Mouse (Mus musculus) granulocyte monocyte progenitor cell, adult 5-6 weeks (primary cell): Measurements from ENCODE around the gene Haspin. TPM values are rescaled to one million over a fixed set of nuclear protein-coding genes. Genes with fewer than 3 reads are reported as not detected.

Experiments
- ATAC-seq: replicated peaks from 2 replicates; pipeline ENCODE4 v1.8.0; 2016; ENCODE audit warnings: mild to moderate bottlenecking, moderate TSS enrichment, inconsistent platforms; ENCODE audit not compliant: poor library complexity, severe bottlenecking
- total RNA-seq, 2 experiments: library from RNA; stranded (forward) in 1 of 2; stranded (reverse) in 1 of 2; fragments of 200-712, 200-1000 nt in 1 of 2; fragments of >200 nt in 1 of 2; fragmentation: Nextera tagmentation in 1 of 2; gene quantifications; 2 replicates each; pipeline ENCODE4 v1.2.3; 2014 to 2017

Gene Haspin
- total RNA-seq (2014; fragmentation: Nextera tagmentation) (15.6 and 18.7 TPM in 2 replicates), total RNA-seq (2017) (20.5 and 23.0 TPM in 2 replicates)

DNA sequence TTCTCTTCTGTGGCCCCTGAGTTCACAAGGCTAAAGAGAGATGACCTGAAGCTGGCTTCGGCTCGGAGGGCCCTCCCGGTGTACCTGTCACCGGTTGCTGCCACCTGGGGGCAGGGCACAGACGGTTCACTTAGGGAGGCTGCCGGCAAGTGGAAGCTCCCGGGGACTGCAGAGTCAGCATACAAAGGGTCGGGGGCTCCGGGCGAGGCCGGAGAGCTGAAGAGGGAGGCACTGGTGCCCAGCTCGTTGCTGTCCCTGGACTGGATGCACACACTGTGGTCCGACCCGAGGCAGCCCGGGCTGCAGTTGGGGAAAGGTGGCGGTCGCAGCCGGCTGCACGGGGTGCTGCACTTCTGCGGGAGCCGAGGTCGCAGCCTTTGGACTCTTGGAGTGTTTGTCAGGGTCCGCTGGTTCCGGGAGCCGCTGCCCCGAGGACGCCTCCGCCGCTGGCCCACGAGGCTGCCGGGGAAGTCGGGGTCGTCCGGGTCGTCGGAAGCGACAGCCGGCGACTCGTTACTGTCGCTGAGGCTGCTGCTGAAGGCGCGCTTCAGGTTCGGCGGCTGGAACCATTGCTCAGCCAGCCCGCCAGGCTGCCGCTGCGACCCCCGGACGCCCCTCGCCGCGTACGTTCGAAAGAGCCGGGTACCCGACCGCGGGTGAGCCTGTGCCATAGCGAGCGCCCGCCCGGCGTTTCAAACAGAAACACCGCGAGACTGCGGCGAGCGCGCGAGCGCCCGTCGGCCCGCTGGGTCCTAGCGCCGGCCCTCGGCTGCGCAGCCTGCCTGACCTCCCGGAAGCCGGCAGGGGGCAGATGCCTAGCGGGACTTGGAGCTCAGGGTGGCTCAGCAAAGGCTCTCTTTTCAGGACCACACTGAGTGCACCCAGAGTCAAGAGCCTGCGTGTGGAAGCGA, at the start of gene Haspin:
Gene Haspin (minus strand): TSS at position 704 of the 911 bp plus-strand sequence.
- peak; percentile 95 for ATAC-seq

DNA sequence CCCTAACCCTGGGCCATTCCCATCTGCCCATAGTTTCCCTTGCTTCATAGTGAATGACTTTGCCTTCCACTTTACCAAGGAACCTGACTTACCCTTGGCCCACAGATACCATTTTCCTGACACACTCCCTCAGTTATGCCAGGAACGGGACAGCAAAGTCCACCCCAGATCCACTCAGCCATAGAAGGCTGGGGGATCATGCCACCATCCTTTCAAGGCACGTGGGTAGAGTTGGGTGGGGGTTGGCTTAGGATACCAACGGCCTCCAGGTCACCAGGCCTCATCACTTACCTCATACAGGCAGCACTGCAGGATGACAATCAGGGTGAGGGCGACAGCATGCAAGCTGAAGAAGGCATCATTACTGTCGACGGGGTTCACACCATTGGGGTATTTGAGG, 49.1 kb upstream of the Haspin start:
- ATAC-seq: no peak

DNA sequence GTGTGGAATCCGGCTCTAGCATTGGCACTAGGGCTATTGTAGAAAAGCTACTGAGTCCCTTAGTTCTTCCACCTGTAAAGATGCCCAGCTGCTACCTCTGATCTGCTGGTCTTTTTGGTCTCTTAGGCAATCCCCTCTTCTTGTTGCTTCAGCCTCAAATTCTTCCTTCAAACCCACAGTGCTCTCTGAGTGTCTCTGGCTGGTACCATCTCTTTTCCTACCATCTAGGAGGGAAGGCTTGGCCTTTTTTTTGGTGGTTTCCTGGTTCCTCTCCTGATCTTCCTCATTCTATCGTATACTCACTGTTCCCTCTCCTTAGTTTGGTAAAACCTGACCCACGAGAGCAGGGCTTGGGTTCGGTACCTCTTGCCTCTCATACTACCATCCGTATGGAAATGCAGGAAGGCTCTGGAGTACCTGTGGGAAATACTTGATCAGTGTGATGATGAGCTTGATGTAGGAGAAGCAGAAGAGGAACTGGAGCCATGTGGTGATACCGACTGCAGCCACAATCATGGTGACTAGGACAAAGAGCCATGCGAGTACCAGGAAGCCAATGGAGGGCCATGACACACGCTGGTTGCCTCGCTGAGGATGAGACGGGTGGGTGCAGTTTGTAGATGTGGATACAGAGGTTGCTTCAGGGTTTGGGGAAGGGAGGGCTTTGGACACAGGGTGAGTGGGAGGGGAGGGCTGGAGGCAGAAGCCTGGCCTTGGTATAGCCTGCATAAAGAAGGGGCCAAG, 48.0 kb upstream of the Haspin start:
- ATAC-seq: peak; percentile 58

GRCm38 (mm10) chr11:73177895-73178294, 39.8 kb upstream of the Haspin start:
- ATAC-seq: no peak

- ATAC-seq: peak; percentile 67
Measured at GRCm38 (mm10) chr11:73177509-73177875, 39.4 kb upstream of the Haspin start.

DNA sequence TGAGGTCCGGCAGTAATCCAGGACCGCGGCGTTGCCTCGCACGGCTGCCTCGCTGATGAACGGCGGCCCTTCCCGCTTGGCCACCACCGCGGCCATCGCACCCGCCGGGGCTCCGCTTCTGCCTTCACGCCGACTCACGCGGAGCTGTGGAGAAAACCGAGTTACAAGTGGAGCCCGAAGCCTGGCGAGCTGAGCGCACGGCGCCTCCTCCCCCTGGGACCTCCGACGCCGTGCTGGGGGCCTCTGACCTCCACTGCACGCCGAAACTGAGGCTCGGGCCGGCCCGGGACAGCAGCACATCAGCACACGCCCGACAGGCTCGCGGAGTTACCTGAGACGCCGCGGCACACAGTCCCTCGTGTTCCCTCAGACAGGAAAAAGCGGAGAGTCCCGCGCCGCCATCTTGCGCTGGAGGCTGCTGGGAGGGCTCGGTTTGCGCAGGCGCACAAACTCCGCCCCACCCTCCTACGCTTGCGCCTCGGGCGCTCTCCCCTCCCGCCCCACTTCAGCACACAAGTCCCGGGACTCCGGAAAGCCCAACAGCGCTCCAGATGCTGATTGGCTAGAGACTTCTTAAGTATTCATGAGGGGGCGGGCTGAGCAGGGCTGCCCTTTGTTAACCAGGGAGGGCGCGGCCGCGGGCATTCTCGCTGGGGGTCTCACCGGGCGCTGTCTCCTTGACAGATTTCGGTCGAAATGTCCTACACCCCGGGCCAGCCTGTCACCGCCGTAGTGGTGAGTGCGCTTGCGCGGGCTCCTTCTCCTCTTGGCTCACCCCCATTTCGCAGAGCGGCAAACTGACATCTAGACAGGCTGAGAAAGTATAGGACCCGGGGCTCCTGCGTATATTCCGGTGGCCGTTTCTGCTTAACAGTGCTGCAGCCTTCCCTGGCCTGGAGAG, 38.8 kb upstream of the Haspin start, which contains the start of the genes Emc6 and Tax1bp3:
Gene Emc6 (minus strand): TSS at position 430 of the 901 bp plus-strand sequence.
Gene Tax1bp3 (plus strand): TSS at position 476 of the 901 bp plus-strand sequence.
- ATAC-seq: peak; percentile 83

GRCm38 (mm10) chr11:73176186-73176585, 38.1 kb upstream of the Haspin start:
- no peak for ATAC-seq

GRCm38 (mm10) chr11:73175612-73176011, 37.5 kb upstream of the Haspin start:
- peak; percentile 47 for ATAC-seq

DNA sequence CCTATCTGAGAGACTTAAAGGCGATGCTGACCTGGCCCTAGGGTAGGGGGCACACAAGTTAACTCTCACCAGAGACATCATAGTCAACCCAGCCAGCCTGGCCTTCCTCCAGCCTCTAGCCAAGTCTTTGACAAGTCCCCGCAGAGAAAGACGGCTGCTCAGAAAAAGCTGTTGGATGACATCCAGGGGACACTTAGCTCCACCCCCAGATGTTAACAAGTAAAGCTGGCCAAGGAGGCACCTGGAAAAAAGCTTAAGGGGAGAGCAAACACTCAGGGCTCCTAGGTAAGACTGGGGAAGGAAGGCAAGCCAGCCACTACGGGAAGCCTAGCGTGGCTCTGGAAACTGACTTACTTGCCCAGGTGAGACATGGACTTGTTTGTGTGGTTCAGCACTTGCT, 34.1 kb upstream of the Haspin start:
- no peak for ATAC-seq

DNA sequence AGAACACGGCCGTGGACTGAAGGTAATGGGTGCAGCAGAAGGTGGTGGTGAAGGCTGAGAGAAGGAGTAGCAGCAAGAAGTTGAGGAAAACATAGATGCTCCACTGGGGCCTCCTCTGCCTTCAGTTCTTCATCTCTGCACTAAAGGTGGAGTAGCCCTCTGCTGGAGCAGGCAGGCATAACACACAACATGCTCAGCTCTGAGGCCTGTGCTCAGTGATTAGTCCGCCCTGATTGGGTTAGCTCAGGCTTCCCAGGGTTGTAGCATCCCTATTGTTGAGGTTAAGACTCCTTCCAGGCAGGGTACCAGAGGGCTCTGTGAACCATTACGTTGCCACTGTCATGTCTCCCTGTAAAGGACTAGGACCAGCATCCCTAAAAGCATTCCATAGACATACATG, 31.1 kb upstream of the Haspin start:
- peak; percentile 77 for ATAC-seq

GRCm38 (mm10) chr11:73168576-73168975, 30.5 kb upstream of the Haspin start:
- no peak for ATAC-seq

- ATAC-seq: no peak
Measured at GRCm38 (mm10) chr11:73168071-73168470, 30.0 kb upstream of the Haspin start.

- ATAC-seq: peak; percentile 36
Measured at GRCm38 (mm10) chr11:73162284-73162683, 24.2 kb upstream of the Haspin start.

- no peak for ATAC-seq
Measured at GRCm38 (mm10) chr11:73161616-73162015, 23.5 kb upstream of the Haspin start.

DNA sequence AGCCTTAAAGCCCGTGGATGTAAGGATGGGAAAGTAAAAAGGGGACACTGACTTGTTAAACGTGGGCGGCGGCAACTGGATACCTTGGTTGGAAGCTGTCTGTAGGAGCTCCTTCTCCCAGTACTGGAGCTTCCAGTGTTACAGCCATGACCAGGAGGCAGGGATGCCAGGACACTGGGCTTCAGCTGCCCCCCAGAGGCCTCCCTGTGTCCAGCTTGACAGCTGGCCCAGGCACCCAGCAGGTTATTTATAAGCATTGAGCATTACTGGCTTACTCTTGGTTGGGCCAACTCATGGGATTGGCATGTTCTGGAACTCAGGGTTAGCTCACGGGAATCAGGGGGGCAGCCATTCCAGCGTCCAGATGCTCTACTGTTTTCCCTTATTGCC, 22.7 kb upstream of the Haspin start:
- ATAC-seq: no peak

- ATAC-seq: peak; percentile 80
Measured at GRCm38 (mm10) chr11:73159957-73160810, 22.1 kb upstream of the Haspin start, which contains the start of gene P2rx5. Gene P2rx5 (plus strand): TSS chr11:73160421.

GRCm38 (mm10) chr11:73155071-73155470, 17.0 kb upstream of the Haspin start:
- ATAC-seq: no peak

- no peak for ATAC-seq
Measured at GRCm38 (mm10) chr11:73148209-73148608, 10.1 kb upstream of the Haspin start.

DNA sequence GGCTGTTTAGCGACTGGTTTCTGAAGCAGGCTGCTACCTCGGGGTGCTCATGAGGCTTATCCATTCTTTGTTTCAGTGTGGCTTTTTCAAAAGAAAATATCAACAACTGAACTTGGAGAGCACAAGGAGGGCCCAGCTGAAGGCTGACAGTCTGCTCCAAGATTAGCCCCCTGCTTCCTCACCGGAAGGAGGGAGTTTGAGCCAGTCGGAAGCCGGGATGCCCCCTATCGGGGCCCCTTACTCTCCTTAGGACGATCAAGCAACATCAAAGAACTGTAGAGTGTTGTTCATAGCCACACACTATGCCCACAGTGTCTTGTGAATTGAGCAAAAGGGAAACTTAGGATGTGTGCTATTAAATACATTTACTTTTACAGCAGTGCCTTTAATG, 8.9 kb upstream of the Haspin start:
- no peak for ATAC-seq
